Mouse (Mus musculus) embryo, embryonic 11 days (tissue): ENCODE results near the gene AI467606.
A peak's percentile ranks its signal among the peaks of the same experiment; 100 is the strongest.

Source experiments
- DNase-seq: peaks from one replicate; pipeline ENCODE4 v3.0.0-alpha.2; 2015

Gene AI467606

DNA sequence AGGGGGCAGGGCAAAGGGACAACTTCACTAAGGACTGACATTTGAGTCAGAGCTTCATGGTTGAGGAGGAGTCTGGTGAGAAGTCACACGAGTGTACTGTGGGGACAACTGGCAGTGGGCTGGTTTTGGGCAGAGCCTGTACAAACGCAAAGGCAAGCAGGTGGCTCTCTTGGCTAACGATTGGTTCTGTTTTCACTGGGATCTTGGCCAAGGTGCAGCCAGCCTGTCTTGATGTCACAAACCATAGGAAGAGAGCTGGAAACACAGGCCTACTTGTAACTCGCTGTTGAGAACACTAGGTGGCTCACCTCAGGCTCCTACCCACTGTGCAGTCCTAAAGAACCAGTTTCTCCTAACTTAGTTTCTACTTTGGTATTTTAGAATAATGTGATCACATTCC, 38.5 kb downstream of the AI467606 start:
- peak; percentile 47 for DNase-seq

GRCm38 (mm10) chr7:127133125-127133524, 42.0 kb downstream of the AI467606 start:
- DNase-seq = no peak

DNA sequence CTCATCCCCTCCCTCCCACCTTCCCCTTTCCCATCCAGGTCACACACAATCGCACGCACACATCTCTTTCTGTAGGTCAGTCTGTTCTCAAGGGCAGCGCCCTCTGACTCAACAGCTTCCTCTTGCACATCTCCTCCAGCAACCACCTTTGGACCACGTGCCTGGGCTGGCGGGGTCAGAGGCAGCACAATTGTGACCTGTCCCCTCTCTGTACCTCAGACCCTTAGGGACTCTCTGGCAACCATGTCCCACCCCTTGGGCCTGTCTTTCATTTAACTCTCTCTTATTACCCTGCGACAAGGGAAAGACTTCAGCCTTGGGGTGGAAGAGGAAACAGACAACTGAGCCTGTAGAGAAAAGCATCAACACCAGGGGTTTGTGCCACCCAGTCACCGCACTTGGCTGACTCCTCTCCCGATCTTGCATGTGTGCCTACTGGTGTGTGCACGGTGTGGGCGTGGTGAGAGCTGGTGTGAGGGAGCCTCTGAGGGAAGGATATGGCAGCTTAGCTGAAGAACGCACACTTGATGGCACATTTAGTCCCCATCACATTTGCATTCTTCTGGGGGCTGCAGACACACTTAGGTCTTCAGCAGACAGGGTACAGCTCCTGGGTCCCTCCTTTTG, 43.8 kb downstream of the AI467606 start:
- no peak for DNase-seq

DNA sequence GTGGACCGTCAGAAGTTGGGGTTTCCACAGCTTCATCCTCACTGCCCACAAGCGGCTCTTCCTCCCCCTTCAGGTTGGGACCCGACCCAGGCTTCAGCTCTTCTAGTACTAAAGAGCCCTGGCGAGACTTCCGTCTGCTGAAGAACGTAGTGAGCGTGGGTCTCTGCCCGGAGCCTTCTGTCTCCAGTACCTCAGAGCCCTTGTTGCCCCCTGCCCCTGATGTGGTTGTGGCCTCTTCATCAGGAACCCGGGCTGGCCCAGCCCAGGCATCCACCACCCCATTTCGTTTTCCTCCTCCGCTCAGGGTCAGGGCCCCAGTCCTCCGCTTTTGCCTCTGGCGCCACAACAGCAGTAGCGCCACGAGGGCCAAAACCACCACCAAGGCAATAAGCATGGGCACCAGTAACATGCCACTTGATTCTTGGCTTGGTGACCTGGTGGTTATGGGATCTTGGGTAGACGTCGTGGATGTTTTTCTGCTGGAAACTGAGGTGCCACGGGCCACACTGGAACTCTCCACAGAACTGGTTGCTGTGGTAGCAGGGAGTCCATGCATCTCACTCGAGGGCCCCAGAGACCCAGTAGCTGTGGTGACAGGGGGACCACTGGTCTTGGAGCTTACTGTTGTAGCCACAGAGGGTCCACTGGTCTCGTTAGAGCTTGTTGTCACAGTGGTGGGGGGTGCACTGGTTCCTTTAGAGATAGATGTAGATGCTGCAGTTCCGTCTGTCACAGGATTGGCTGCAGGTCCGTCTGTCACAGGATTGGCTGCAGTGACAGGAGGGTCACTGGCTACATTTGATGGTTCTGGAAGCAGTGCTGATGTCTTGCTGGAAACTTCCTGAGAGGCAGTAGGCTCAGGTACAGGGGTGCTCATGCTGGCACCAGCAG, 45.3 kb downstream of the AI467606 start:
- no peak for DNase-seq

GRCm38 (mm10) chr7:127137262-127138017, 46.3 kb downstream of the AI467606 start, which contains the start of gene Spn:
TSS of gene Spn (minus strand) at chr7:127137823.
- DNase-seq = no peak

GRCm38 (mm10) chr7:127139100-127139499, 47.9 kb downstream of the AI467606 start:
- no peak for DNase-seq

DNA sequence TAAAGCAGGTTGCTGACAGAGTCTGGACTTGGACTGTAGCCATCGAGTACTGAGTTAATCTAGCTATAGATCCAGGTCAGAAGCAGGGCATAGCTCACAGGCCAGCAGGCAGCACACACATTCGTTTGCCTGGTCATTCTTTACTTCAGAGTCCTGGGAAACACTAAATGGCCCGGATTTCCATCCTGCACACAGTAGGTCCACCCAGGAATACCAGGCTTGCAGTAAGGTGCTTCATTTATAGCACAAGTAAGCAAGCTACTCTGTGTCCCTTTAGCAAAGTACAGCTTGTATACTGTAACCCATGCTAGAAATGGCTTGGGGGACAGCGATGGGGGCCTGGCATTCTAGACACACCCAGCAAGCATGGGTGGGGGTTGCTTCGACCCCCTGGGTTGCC, 48.4 kb downstream of the AI467606 start:
- DNase-seq = no peak

DNA sequence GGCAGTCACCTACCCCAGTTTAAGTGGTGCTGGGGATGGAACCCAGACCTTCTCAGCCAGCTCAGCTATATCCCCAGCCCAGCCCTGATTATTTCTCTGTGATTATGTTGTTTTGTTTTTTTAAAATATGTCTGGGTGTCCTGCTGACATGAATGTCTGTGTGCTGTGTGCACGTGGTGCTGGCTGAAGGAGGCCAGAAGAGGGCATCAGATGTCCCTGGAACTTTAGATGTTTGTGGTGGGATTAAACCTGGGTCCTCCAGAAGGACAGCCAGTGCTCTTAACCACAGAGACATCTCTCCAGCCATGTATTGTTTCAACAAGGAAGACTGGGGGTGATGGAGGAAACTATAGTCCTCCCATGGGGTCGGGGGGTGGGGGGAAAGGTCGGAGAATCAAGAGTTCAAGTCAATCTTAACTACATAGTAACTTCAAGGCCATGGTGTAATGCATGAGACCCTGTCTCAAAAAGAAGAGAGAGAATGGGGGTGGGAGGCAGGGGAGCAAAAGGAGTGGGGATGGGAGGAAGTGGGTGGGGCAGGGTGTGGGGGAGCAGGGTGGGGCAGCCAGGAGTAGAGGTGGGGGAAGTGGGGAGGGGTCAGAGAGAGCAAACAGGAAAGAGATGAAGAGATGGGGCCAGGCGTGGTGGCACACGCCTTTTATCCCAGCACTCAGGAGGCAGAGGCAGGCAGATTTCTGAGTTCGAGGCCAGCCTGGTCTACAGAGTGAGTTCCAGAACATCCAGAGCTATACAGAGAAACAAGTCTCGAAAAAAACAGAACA, 49.7 kb downstream of the AI467606 start:
- no peak for DNase-seq

GRCm38 (mm10) chr7:127142214-127142613, 51.1 kb downstream of the AI467606 start:
- no peak for DNase-seq

GRCm38 (mm10) chr7:127142666-127143065, 51.5 kb downstream of the AI467606 start:
- DNase-seq = no peak
